Mouse (Mus musculus) forebrain, embryonic 11.5 days (tissue): ENCODE data around the gene Ruvbl2. TPM values are rescaled to one million over a fixed set of nuclear protein-coding genes. Genes with fewer than 3 reads are reported as not detected.

Experiments used
- ATAC-seq: fragments of 200-750 bp; cut with Nextera tagmentation; replicated peaks from 2 replicates; pipeline ENCODE4 v1.8.0; 2017; ENCODE audit warnings: moderate TSS enrichment; ENCODE audit not compliant: low FRiP score
- DNase-seq: peaks from one replicate; pipeline ENCODE4 v3.0.0-alpha.2; 2017; ENCODE audit warnings: low spot score
- H3K27ac ChIP-seq: fragments of 300-500 bp; sonication (generic); 2 replicates; pipeline ENCODE4 v1.5.1; 2014; ENCODE audit warnings: low read depth, low read length
- H3K27me3 ChIP-seq: fragments of 300-500 bp; sonication (generic); 2 replicates; pipeline ENCODE4 v1.6.1; 2014; ENCODE audit warnings: mild to moderate bottlenecking, low read length, mixed read lengths; ENCODE audit not compliant: control insufficient read depth, insufficient read depth
- H3K36me3 ChIP-seq: fragments of 300-500 bp; sonication (generic); 2 replicates; pipeline ENCODE4 v1.6.1; 2014; ENCODE audit warnings: mild to moderate bottlenecking, low read length, moderate library complexity, mixed read lengths; ENCODE audit not compliant: control insufficient read depth, insufficient read depth
- H3K4me1 ChIP-seq: fragments of 300-500 bp; sonication (generic); replicated peaks from 2 replicates; pipeline ENCODE4 v1.6.1; 2014; ENCODE audit warnings: low read length, mixed read lengths; ENCODE audit not compliant: control insufficient read depth, insufficient read depth
- H3K4me2 ChIP-seq: fragments of 300-500 bp; sonication (generic); 2 replicates; pipeline ENCODE4 v1.6.1; 2014; ENCODE audit warnings: low read depth, mild to moderate bottlenecking, low read length, moderate library complexity, mixed read lengths; ENCODE audit not compliant: severe bottlenecking
- H3K4me3 ChIP-seq: fragments of 300-500 bp; sonication (generic); 2 replicates; pipeline ENCODE4 v1.5.1; 2014; ENCODE audit warnings: low read depth, low read length
- H3K9ac ChIP-seq: fragments of 300-500 bp; sonication (generic); 2 replicates; pipeline ENCODE4 v1.6.1; 2014; ENCODE audit warnings: low read length
- H3K9me3 ChIP-seq: fragments of 300-500 bp; sonication (generic); 2 replicates; pipeline ENCODE4 v1.6.1; 2016; ENCODE audit warnings: low read length, mixed read lengths; ENCODE audit not compliant: control insufficient read depth
- WGBS: fragments of 180-500 bp; shearing (Covaris S2); extraction: QIAGEN DNeasy Blood & Tissue Kit; methylation state at CpG from one replicate; pipeline ENCODE4 v1.1.7; 2014; 5-methylcytosine and 5-hydroxymethylcytosine counted together
- microRNA-seq: library from miRNA; unstranded; fragments of <30 nt; microRNA quantifications from one replicate; pipeline ENCODE4, GENCODE M21; 2016; ENCODE audit not compliant: insufficient number of aligned reads
- polyA plus RNA-seq: library from polyadenylated mRNA; unstranded; fragments of >200 nt; fragmentation: Nextera tagmentation; extraction: Ambion mirVana; gene quantifications from 2 replicates; pipeline ENCODE4 v1.2.1, GENCODE M21; 2014

The Ruvbl2 gene
- polyA plus RNA-seq, 1 experiment from 2014 or later, result 175 TPM

DNA sequence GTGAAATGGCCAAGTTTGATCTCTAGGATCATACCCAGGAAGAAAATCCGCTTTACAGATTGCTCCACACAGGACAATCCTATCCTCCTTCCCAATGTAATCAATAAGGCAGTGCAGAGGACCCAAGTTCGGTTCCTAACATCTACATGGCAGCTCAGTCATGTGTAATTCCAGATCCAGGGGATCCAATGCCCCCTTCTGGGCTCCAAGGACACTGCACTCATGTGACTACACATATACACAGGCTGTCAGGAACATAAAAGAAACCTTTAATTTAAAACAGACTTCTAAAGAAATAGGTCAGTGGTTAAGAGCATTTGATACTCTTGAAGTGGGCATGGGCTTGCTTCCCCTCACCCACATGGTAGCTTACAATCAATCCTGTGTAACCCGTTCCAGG is 51.8 kb downstream of the Ruvbl2 start:
- Histone ChIP-seq H3K4me3 (no peak overlapping the region), H3K27me3 (no peaks in the 10 kb centered on the region), H3K36me3 (peaks cover 65% of the 10 kb centered on the region), H3K4me1 (no peaks in the 10 kb centered on the region), H3K4me2 (no peak overlapping the region), H3K9me3 (no peaks in the 10 kb centered on the region), H3K27ac (no peak overlapping the region), H3K9ac (no peak overlapping the region)
- 89% methylated on average over 3 of the region's 3 CpGs for WGBS
- DNase-seq (peak; percentile 50), ATAC-seq (no peak)

- Histone ChIP-seq H3K4me1 (no peaks in the 10 kb centered on the region), H3K4me3 (no peak overlapping the region), H3K36me3 (peaks cover 46% of the 10 kb centered on the region), H3K9ac (no peak overlapping the region), H3K4me2 (no peak overlapping the region), H3K27ac (no peak overlapping the region), H3K27me3 (no peaks in the 10 kb centered on the region), H3K9me3 (no peaks in the 10 kb centered on the region)
- ATAC-seq (no peak), DNase-seq (no peak)
- WGBS, result 75% methylated on average over 1 of the region's 1 CpGs
Measured at GRCm38 (mm10) chr7:45376057-45376456, 61.8 kb downstream of the Ruvbl2 start.

DNA sequence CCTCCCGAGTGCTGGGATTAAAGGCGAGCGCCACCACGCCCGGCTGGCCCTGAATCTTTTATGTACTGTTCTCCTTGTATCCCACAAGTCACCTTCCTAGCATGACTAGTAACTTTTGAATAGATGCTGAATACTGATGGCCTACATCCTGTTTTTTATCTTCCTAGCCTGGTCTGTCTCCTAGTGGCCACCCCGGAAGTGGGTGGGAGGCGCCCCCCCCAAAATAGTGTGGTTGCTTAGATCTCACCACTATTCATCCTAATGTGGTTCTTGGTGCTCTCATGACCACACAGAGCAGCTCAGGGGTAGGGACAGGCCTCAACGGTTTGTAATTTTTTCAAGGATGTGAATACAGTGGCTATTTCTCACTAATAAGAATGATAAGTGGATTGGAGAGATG is 63.3 kb downstream of the Ruvbl2 start:
- Histone ChIP-seq H3K9ac (no peak overlapping the region), H3K4me2 (no peak overlapping the region), H3K4me1 (peaks cover 6% of the 10 kb centered on the region), H3K27me3 (peaks cover under 1% of the 10 kb centered on the region; the same call in 1 of the 2 replicates), H3K27ac (no peak overlapping the region), H3K36me3 (peaks cover 35% of the 10 kb centered on the region), H3K9me3 (no peaks in the 10 kb centered on the region), H3K4me3 (no peak overlapping the region)
- WGBS, result 96% methylated on average over 8 of the region's 8 CpGs
- DNase-seq, result no peak
- ATAC-seq, result no peak

DNA sequence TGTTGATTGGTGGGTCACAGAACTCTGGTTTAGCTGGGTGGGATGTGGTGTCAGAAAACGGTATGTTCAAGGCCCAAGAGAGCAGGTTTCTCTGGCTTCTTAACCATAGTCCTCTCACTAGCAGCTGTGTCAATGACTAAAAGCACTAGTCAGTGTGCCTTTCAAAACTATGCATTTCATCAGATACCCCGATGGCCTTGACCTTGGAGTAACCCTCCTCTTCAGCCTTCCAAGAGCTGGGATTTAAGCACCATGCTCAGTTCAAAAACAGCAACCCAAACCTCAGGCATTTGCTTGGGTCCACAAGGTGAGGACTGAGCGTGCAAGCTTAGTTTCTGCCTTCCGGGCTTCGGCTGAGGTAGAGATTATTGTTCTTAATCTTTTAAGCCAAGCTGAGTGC is 65.5 kb downstream of the Ruvbl2 start:
- Histone ChIP-seq H3K9me3 (no peaks in the 10 kb centered on the region), H3K27ac (no peak overlapping the region), H3K27me3 (peaks cover 16% of the 10 kb centered on the region), H3K4me3 (no peak overlapping the region), H3K36me3 (peaks cover 19% of the 10 kb centered on the region; the same call in 1 of the 2 replicates), H3K9ac (no peak overlapping the region), H3K4me2 (no peak overlapping the region), H3K4me1 (peaks cover 12% of the 10 kb centered on the region)
- ATAC-seq (no peak), DNase-seq (no peak)
- WGBS, result 85% methylated on average over 5 of the region's 5 CpGs

Small RNA genes lying within 50 kb of the gene (microRNA-seq; reads per million reads assigned to microRNA genes)
- gene Gm22133, result not detected

Other genes with a start within 250 kb of the Ruvbl2 start
- gene Ccdc155, start 233.2 kb downstream of the Ruvbl2 start, polyA plus RNA-seq, result 0.83 and 0.90 TPM in 2 replicates
- gene Dkkl1, start 225.9 kb downstream of the Ruvbl2 start, polyA plus RNA-seq, result 0.48 TPM in 1 of 2 replicates, not detected in the other
- 297 and 318 TPM in 2 replicates for gene Tead2, start 222.3 kb downstream of the Ruvbl2 start, polyA plus RNA-seq
- 0.60 and 1.1 TPM in 2 replicates for gene Cd37, start 199.0 kb downstream of the Ruvbl2 start, polyA plus RNA-seq
- gene Slc6a16, start 197.0 kb downstream of the Ruvbl2 start, polyA plus RNA-seq, result 0.36 TPM in 1 of 2 replicates, not detected in the other
- not detected in 2 replicates for gene Slc6a21, start 160.6 kb downstream of the Ruvbl2 start, polyA plus RNA-seq
- gene Trpm4, start 104.3 kb downstream of the Ruvbl2 start, polyA plus RNA-seq, result 5.6 and 6.8 TPM in 2 replicates
- gene Hrc, start 102.8 kb downstream of the Ruvbl2 start, polyA plus RNA-seq, result not detected in 2 replicates
- gene Ppfia3, start 71.1 kb downstream of the Ruvbl2 start, polyA plus RNA-seq, result 11.6 and 13.0 TPM in 2 replicates
- 0.48 and 1.5 TPM in 2 replicates for gene Lin7b, start 67.5 kb downstream of the Ruvbl2 start, polyA plus RNA-seq
- gene Snrnp70, start 42.4 kb downstream of the Ruvbl2 start, polyA plus RNA-seq, result 79.8 and 87.9 TPM in 2 replicates
- not detected in 2 replicates for gene Kcna7, start 32.4 kb downstream of the Ruvbl2 start, polyA plus RNA-seq
- gene Ntf5, start 24.4 kb downstream of the Ruvbl2 start, polyA plus RNA-seq, result 0.33 and 0.67 TPM in 2 replicates
- not detected in 2 replicates for gene Lhb, start 17.3 kb downstream of the Ruvbl2 start, polyA plus RNA-seq
- gene Gys1, start 3.3 kb downstream of the Ruvbl2 start, polyA plus RNA-seq, result 37.0 and 37.6 TPM in 2 replicates
- 4,947 and 5,145 TPM in 2 replicates for gene Ftl1, start 21.8 kb upstream of the Ruvbl2 start, polyA plus RNA-seq
- gene Bax, start 28.8 kb upstream of the Ruvbl2 start, polyA plus RNA-seq, result 192 and 202 TPM in 2 replicates
- 0.13 and 0.29 TPM in 2 replicates for gene Tulp2, start 43.8 kb upstream of the Ruvbl2 start, polyA plus RNA-seq
- not detected in 2 replicates for gene Gm45808, start 48.7 kb upstream of the Ruvbl2 start, polyA plus RNA-seq
- gene Dhdh, start 50.7 kb upstream of the Ruvbl2 start, polyA plus RNA-seq, result 4.3 and 4.6 TPM in 2 replicates
- 90.4 and 109 TPM in 2 replicates for gene Nucb1, start 72.3 kb upstream of the Ruvbl2 start, polyA plus RNA-seq
- 17.4 and 17.8 TPM in 2 replicates for gene Ppp1r15a, start 88.2 kb upstream of the Ruvbl2 start, polyA plus RNA-seq
- gene Plekha4, start 88.2 kb upstream of the Ruvbl2 start, polyA plus RNA-seq, result 0.80 and 1.5 TPM in 2 replicates
- gene Hsd17b14, start 116.8 kb upstream of the Ruvbl2 start, polyA plus RNA-seq, result 0.25 and 1.2 TPM in 2 replicates
- gene Bcat2, start 132.1 kb upstream of the Ruvbl2 start, polyA plus RNA-seq, result 24.8 and 25.7 TPM in 2 replicates
- not detected in 2 replicates for gene Fgf21, start 177.4 kb upstream of the Ruvbl2 start, polyA plus RNA-seq
- not detected in 2 replicates for gene Fut1, start 179.2 kb upstream of the Ruvbl2 start, polyA plus RNA-seq
- not detected in 2 replicates for gene Izumo1, start 183.7 kb upstream of the Ruvbl2 start, polyA plus RNA-seq
- gene Rasip1, start 189.4 kb upstream of the Ruvbl2 start, polyA plus RNA-seq, result 6.5 and 7.3 TPM in 2 replicates
- gene Mamstr, start 201.9 kb upstream of the Ruvbl2 start, polyA plus RNA-seq, result 1.7 and 3.3 TPM in 2 replicates
- gene Fut2, start 228.3 kb upstream of the Ruvbl2 start, polyA plus RNA-seq, result 0.15 TPM in 1 of 2 replicates, not detected in the other
- gene Ntn5, start 245.9 kb upstream of the Ruvbl2 start, polyA plus RNA-seq, result 0.41 TPM in 1 of 2 replicates, not detected in the other